Mouse (Mus musculus) Muller cell, postnatal 12 days (primary cell): Measurements from ENCODE around the gene Parp3.

ENCODE experiments used
- DNase-seq: peaks from one replicate; pipeline ENCODE4 v3.0.0-alpha.2; 2015; ENCODE audit errors: inconsistent ontology term

The Parp3 gene

DNA sequence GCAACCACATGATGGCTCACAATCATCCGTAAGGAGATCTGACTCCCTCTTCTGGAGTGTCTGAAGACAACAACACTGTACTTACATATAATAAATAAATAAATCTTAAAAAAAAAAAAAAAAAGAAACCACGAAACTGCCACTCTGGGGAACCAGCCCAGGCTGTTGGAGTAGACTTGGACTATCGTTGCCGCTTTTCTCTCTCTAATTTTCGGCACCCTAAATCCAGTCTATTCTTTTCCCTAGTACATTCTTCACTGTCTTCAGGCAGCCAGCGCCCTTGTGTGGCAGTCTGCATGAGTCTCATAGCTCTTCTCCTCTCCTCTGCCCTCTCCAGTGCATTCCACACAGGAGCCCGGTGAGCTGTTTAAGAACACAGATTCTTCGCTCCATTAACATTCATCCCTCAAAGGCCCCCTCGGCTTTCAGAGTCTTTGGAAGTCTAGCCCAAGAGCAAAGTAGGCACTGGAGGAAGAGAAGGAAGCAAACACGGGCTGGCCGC, 48.0 kb downstream of the Parp3 start:
- DNase-seq: no peak

DNA sequence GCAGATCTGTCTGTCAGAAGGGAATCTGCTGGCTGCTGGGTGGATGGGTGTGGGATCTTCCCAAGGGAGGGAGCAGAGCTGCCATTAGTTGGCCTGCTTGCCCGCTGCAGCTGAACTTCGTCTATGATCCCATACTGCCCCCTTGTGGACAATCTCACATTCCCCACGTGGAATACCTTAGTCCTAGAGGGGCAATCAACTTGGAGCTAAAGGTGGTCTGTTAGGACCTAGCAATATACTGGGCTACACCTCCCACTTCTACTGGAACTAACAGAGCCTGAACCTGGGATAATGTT, 54.9 kb downstream of the Parp3 start:
- peak; percentile 74 for DNase-seq

DNA sequence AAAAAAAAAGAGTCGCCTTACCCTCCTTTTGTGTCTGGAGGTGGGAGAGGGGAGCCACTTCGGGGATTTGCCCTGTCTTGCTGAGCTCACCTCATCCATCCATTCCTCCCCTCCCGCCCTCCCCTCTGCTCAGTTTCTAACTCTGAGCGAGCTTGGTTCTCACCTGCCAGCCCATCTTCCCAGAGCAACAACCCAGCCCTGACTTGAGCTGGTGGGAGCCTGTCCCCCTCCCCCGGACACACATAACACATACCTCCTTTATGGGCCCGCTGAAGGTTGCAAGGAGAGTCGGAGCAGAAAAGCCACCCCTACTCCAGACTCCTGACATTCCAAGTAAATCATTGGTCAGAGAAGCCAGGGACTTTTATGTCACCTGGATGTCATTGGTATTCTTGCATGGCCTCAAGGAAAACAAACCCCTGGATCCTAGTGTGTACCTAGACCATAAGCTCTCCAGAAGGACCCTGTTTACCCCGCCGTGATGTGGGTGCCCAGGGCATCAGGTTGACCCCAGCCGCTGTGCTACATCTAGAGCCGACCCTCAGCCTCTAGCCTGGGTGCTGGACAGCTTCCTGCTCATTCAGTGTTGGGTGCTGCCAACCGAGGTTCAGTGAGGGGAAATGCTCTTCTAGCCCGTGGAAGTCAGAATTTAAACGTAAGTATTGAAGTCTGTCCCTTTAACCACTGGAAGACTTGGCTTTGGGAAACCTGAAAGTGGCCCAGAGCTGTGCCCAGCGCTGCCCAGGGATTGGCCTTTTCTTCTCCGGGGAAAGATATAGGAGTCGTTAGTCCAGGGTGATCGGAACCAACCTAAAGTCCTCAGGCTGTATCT, 55.5 kb downstream of the Parp3 start:
- DNase-seq: no peak

DNA sequence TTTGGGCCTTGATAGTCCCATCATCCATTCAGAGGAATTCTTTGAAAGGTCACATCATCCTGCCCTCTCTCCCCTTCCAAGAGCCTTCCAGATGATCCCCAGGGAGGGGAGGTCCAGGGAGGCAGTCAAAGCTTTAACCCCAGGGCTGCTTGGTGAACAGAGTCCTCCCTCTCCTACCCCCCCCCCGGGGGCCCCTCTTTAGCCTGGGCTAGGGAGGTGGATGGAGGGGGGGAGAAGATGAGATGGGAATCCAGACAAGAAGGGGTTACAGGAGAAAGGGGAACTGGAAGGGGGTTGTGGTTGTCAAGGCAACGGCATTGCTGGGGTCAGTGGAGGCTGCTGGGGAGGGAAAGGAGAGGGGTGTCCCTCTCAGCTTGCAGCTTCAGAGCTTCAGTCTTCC, 56.1 kb downstream of the Parp3 start:
- DNase-seq: no peak
